ENCODE assay signal across 8 mouse cellular contexts in the genomic region with DNA sequence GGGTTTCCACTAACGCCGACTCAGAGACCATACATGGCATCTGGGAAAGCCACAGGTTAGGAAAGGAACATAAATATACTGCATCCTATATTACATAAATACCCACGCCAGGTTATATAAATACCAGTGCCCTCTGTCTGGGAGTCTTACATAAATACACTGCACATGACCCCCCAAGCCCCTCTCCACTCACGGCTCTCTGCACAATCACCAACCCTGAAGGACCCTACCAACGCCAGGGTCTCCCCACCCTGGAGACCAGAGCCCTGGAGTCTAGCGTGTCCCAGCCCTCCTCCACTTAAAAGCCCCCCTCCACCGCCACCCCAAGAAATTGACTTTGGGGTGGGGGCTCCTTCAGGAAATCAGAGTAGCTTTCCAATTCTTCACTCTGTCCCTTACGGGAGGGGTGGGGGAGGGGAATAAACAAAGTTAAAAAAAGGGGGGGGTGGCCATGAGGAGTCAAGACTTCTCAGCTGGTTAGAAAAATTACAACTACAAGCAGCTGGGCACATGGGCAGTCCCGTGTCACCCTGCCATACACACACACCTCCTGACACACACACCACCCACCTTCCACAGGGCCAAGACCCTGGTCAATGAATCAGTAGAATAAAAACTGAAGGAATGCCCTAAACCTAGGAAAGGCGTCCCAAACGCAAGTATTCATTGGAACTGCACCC. TPM values are rescaled to one million over a fixed set of nuclear protein-coding genes. Genes with fewer than 3 reads are reported as not detected.
DNase-seq lines count a peak whose midpoint lies in the region; ATAC-seq and TF ChIP-seq lines count a peak whose summit lies in the region.

No protein-coding gene starts in this region.

- no peak for TF ChIP-seq POLR2A in ES-Bruce4 (IDR thresholded peaks at IDR 0.05; ENCODE audit: insufficient read depth, low read length)

- DNase-seq in heart, embryonic 10.5 days (ENCODE audit: low spot score), result no peak
- DNase-seq in heart, postnatal 25 days (ENCODE audit: low spot score), result no peak
- peak; percentile 38 for DNase-seq in lung, postnatal 25 days (ENCODE audit: low spot score)
- DNase-seq in c-Kit-positive CD71-positive TER-119-positive erythroid progenitor cells, embryonic 14.5 days (ENCODE audit: low spot score), result no peak
- DNase-seq in ovary, postnatal 36 days (ENCODE audit: low spot score), result no peak

- peak overlapping the region; percentile 99 for H3K27ac ChIP-seq in heart, embryonic 10.5 days
- H3K27ac ChIP-seq in ES-Bruce4 (ENCODE audit: insufficient read depth, low read length), result 0 out of 2 replicates have a peak overlapping the region, but pooled peaks have one; percentile 24
- peak overlapping the region; percentile 94 for H3K27ac ChIP-seq in forebrain, embryonic 16.5 days (ENCODE audit: low read length)

- H3K4me3 ChIP-seq in heart, embryonic 10.5 days, result peak overlapping the region; percentile 90
- H3K4me3 ChIP-seq in ES-Bruce4 (ENCODE audit: low read depth, low read length), result peak overlapping the region; percentile 67
- H3K4me3 ChIP-seq in forebrain, embryonic 16.5 days (replicated peaks; ENCODE audit: low read length), result peak overlapping the region; percentile 83

- intact Hi-C loops in heart, postnatal 25 days (cut with DNase I), result no loop called here

- WGBS in heart, embryonic 10.5 days, result 28% methylated on average over 11 of the region's 11 CpGs
- WGBS in forebrain, embryonic 16.5 days, result 8% methylated on average over 11 of the region's 11 CpGs

- TF ChIP-seq EP300 in ES-Bruce4 (IDR thresholded peaks at IDR 0.05; ENCODE audit: insufficient read depth, low read depth, low read length), result no peak

- H3K4me1 ChIP-seq in heart, embryonic 10.5 days, result peaks cover 81% of the 10 kb centered on the region
- H3K4me1 ChIP-seq in ES-Bruce4 (ENCODE audit: control insufficient read depth, insufficient read depth, low read length), result peaks cover 29% of the 10 kb centered on the region
- H3K4me1 ChIP-seq in forebrain, embryonic 16.5 days (replicated peaks; ENCODE audit: control insufficient read depth, insufficient read depth, low read length), result peaks cover 52% of the 10 kb centered on the region

- H3K27me3 ChIP-seq in heart, embryonic 10.5 days (ENCODE audit: insufficient read depth, poor library complexity, severe bottlenecking), result peaks cover 6% of the 10 kb centered on the region; the same call in 1 of the 2 replicates
- no peaks in the 10 kb centered on the region for H3K27me3 ChIP-seq in ES-Bruce4 (ENCODE audit: control insufficient read depth, insufficient read depth, low read length, poor library complexity, severe bottlenecking)
- no peaks in the 10 kb centered on the region for H3K27me3 ChIP-seq in forebrain, embryonic 16.5 days (replicated peaks; ENCODE audit: control insufficient read depth, insufficient read depth, low read length)

- peaks cover 26% of the 10 kb centered on the region for H3K36me3 ChIP-seq in heart, embryonic 10.5 days
- no peaks in the 10 kb centered on the region for H3K36me3 ChIP-seq in ES-Bruce4 (ENCODE audit: control insufficient read depth, insufficient read depth, low read length, poor library complexity, severe bottlenecking)
- H3K36me3 ChIP-seq in forebrain, embryonic 16.5 days (ENCODE audit: control insufficient read depth, insufficient read depth), result peaks cover 11% of the 10 kb centered on the region

- H3K9ac ChIP-seq in ES-Bruce4 (ENCODE audit: low read depth, poor library complexity, severe bottlenecking), result peak overlapping the region; percentile 95
- H3K9ac ChIP-seq in forebrain, embryonic 16.5 days (replicated peaks; ENCODE audit: low read depth, low read length), result peak overlapping the region; percentile 99

- no peaks in the 10 kb centered on the region for H3K9me3 ChIP-seq in heart, embryonic 10.5 days
- no peaks in the 10 kb centered on the region for H3K9me3 ChIP-seq in ES-Bruce4 (replicated peaks; ENCODE audit: control insufficient read depth, insufficient read depth, low read length, poor library complexity, severe bottlenecking)
- H3K9me3 ChIP-seq in forebrain, embryonic 16.5 days (ENCODE audit: control insufficient read depth, low read length), result no peaks in the 10 kb centered on the region

- peak; percentile 15; the same call in 1 of the 2 replicates for ATAC-seq in forebrain, embryonic 16.5 days
- ATAC-seq in cerebellum, adult (ENCODE audit: insufficient number of reproducible peaks, low FRiP score, low TSS enrichment), result no peak

- no peak for TF ChIP-seq CTCF in ES-Bruce4 (IDR thresholded peaks at IDR 0.05; ENCODE audit: low read depth, low read length)

- H3K4me2 ChIP-seq in forebrain, embryonic 16.5 days (ENCODE audit: low read length), result peak overlapping the region; percentile 96

RNA-seq across cellular contexts. Expression of a gene that starts 14.6 kb away (rescaled TPM):
- polyA plus RNA-seq in heart, embryonic 10.5 days (2016; fragmentation: Nextera tagmentation; extraction: Ambion mirVana), result 87.9 and 102 TPM in 2 replicates
- 10 to 100 TPM; 48.4 to 54.0 TPM for total RNA-seq in heart, postnatal 25 days (2021)
- polyA plus RNA-seq in ES-Bruce4 (2011; ENCODE audit: insufficient read depth, insufficient read length, low read depth, missing spikeins), result 113 and 116 TPM in 2 replicates
- polyA plus RNA-seq in forebrain, embryonic 16.5 days (2015; fragmentation: Nextera tagmentation; extraction: Ambion mirVana), result 234 and 240 TPM in 2 replicates

RNA-seq across cellular contexts. Expression of a gene that starts 37.4 kb away (rescaled TPM):
- 67.7 and 76.3 TPM in 2 replicates for polyA plus RNA-seq in heart, embryonic 10.5 days (2016; fragmentation: Nextera tagmentation; extraction: Ambion mirVana)
- total RNA-seq in heart, postnatal 25 days (2021), result 10 to 100 TPM; 43.0 to 46.7 TPM
- polyA plus RNA-seq in ES-Bruce4 (2011; ENCODE audit: insufficient read depth, insufficient read length, low read depth, missing spikeins), result 50.7 and 59.6 TPM in 2 replicates
- 43.4 and 44.0 TPM in 2 replicates for polyA plus RNA-seq in forebrain, embryonic 16.5 days (2015; fragmentation: Nextera tagmentation; extraction: Ambion mirVana)

Comparison
In these comparisons a context has a peak if more than half of its experiments do, and no peak if none do; other contexts are left out.
1. H3K27ac ChIP-seq: peak in every context shown above with its lines; median percentile 99 in heart, embryonic 10.5 days; 94 in forebrain, embryonic 16.5 days; 24 in ES-Bruce4.